Mouse (Mus musculus) heart, embryonic 13.5 days (tissue): Measurements from ENCODE around the gene Gapdhs. TPM values are rescaled to one million over a fixed set of nuclear protein-coding genes. Genes with fewer than 3 reads are reported as not detected.

ENCODE experiments used
- ATAC-seq: fragments of 200-750 bp; cut with Nextera tagmentation; 2 replicates; pipeline ENCODE4 v1.8.0; 2017; ENCODE audit warnings: moderate TSS enrichment; ENCODE audit not compliant: insufficient number of reproducible peaks, low FRiP score, low TSS enrichment; ENCODE audit errors: extremely low read depth
- H3K27ac ChIP-seq: fragments of 300-500 bp; sonication (generic); replicated peaks from 2 replicates; pipeline ENCODE4 v1.5.1; 2015; ENCODE audit warnings: moderate library complexity, mild to moderate bottlenecking, inconsistent platforms
- H3K27me3 ChIP-seq: fragments of 300-500 bp; sonication (generic); replicated peaks from 2 replicates; pipeline ENCODE4 v1.6.1; 2015; ENCODE audit warnings: mild to moderate bottlenecking, inconsistent platforms
- H3K36me3 ChIP-seq: fragments of 300-500 bp; sonication (generic); 2 replicates; pipeline ENCODE4 v1.6.1; 2015; ENCODE audit warnings: mild to moderate bottlenecking, inconsistent platforms
- H3K4me1 ChIP-seq: fragments of 300-500 bp; sonication (generic); 2 replicates; pipeline ENCODE4 v1.6.1; 2015; ENCODE audit warnings: inconsistent platforms
- H3K4me2 ChIP-seq: fragments of 300-500 bp; sonication (generic); 2 replicates; pipeline ENCODE4 v1.6.1; 2015; ENCODE audit warnings: inconsistent platforms, mild to moderate bottlenecking, moderate library complexity
- H3K4me3 ChIP-seq: fragments of 300-500 bp; sonication (generic); 2 replicates; pipeline ENCODE4 v1.5.1; 2015; ENCODE audit warnings: moderate library complexity, mild to moderate bottlenecking, inconsistent platforms
- H3K9ac ChIP-seq: fragments of 300-500 bp; sonication (generic); 2 replicates; pipeline ENCODE4 v1.6.1; 2015; ENCODE audit warnings: inconsistent platforms, mild to moderate bottlenecking, moderate library complexity
- H3K9me3 ChIP-seq: fragments of 300-500 bp; sonication (generic); 2 replicates; pipeline ENCODE4 v1.6.1; 2016; ENCODE audit warnings: inconsistent platforms
- WGBS: fragments of 180-500 bp; shearing (Covaris S2); methylation state at CpG from one replicate; pipeline ENCODE4 v1.1.7; 2015; ENCODE audit warnings: mixed read lengths; 5-methylcytosine and 5-hydroxymethylcytosine counted together
- polyA plus RNA-seq: library from polyadenylated mRNA; unstranded; fragments of >200 nt; fragmentation: Nextera tagmentation; extraction: Ambion mirVana; gene quantifications from 2 replicates; pipeline ENCODE4 v1.2.1, GENCODE M21; 2015

Gapdhs gene
- polyA plus RNA-seq, 1 experiment from 2014 or later, result 0.64 TPM

DNA sequence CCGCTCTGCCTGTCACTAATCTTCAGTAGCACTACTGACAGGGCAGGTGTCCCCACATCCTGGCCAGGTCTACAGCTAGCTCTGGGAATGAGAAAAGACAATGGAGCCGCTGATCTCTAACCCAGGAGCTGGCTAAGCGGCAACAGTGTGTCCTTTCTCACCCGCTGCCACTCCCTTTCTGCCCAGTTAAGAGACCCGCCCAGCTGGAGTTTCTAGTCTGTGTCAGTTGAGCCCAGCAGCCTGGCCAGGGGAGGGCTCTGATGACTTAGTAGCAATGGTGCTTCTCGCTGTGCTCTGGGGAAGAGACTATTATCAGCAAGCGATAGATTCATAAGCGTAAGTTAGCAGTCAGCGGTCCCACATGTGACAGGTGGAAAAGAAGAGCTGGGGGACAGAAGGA is 25.8 kb upstream of the Gapdhs start:
- no peaks in the 10 kb centered on the region for H3K36me3 ChIP-seq
- H3K9me3 ChIP-seq, result peaks cover 5% of the 10 kb centered on the region; the same call in 1 of the 2 replicates
- no peak overlapping the region for H3K4me2 ChIP-seq
- H3K4me3 ChIP-seq, result no peak overlapping the region
- no peak overlapping the region for H3K27ac ChIP-seq
- peaks cover 27% of the 10 kb centered on the region; the same call in 1 of the 2 replicates for H3K27me3 ChIP-seq
- peak overlapping the region; percentile 12; the same call in 1 of the 2 replicates for H3K9ac ChIP-seq
- ATAC-seq, result no peak
- H3K4me1 ChIP-seq, result peaks cover 5% of the 10 kb centered on the region; the same call in 1 of the 2 replicates
- 30% methylated on average over 9 of the region's 9 CpGs for WGBS

- H3K36me3 ChIP-seq, result no peaks in the 10 kb centered on the region
- ATAC-seq, result no peak
- peaks cover 39% of the 10 kb centered on the region; the same call in 1 of the 2 replicates for H3K27me3 ChIP-seq
- peaks cover 9% of the 10 kb centered on the region for H3K4me1 ChIP-seq
- peaks cover 2% of the 10 kb centered on the region; the same call in 1 of the 2 replicates for H3K9me3 ChIP-seq
- no peak overlapping the region for H3K4me2 ChIP-seq
- no peak overlapping the region for H3K27ac ChIP-seq
- no peak overlapping the region for H3K4me3 ChIP-seq
- 81% methylated on average over 4 of the region's 4 CpGs for WGBS
- H3K9ac ChIP-seq, result no peak overlapping the region
Observed at GRCm38 (mm10) chr7:30766408-30766807, 22.9 kb upstream of the Gapdhs start.

GRCm38 (mm10) chr7:30765173-30765572 is 21.7 kb upstream of the Gapdhs start:
- Histone ChIP-seq H3K36me3 (no peaks in the 10 kb centered on the region), H3K4me2 (peak overlapping the region; percentile 37), H3K27ac (no peak overlapping the region), H3K9me3 (no peaks in the 10 kb centered on the region), H3K27me3 (peaks cover 39% of the 10 kb centered on the region; the same call in 1 of the 2 replicates), H3K4me3 (no peak overlapping the region), H3K4me1 (peaks cover 17% of the 10 kb centered on the region), H3K9ac (no peak overlapping the region)
- 41% methylated on average over 11 of the region's 11 CpGs for WGBS
- ATAC-seq, result no peak

DNA sequence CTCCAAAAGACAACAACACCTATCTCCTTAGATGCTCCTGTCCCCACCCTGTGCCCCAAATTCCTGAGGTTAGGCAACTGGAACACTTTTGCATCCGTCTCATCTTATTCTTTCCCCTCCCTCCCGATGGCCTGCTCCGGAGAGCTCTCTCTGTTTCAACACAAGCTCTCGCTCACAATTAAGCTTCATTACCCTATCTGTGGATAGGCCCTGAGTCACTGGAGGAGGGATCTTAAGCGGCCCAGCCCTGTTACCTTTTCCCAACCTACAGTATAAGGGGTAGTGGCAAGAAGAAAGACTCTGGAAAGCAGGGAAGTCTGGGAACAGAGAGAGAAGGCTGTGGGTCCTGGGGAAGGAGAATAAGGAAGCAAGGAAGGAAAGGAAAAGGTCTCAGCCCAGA is 20.0 kb upstream of the Gapdhs start, which contains the start of gene Dmkn:
Gene Dmkn, plus strand, starts transcription at position 301 of the 400 bp plus-strand sequence.
- Histone ChIP-seq H3K9me3 (no peaks in the 10 kb centered on the region), H3K4me3 (no peak within 1 kb of the TSS), H3K27me3 (peaks cover 27% of the 10 kb centered on the region; the same call in 1 of the 2 replicates), H3K4me2 (no peak within 1 kb of the TSS), H3K36me3 (no peaks in the 10 kb centered on the region), H3K27ac (no peak within 1 kb of the TSS), H3K9ac (no peak within 1 kb of the TSS), H3K4me1 (peaks cover 21% of the 10 kb centered on the region)
- WGBS, result 53% methylated on average over 5 of the region's 5 CpGs
- ATAC-seq, result no peak

DNA sequence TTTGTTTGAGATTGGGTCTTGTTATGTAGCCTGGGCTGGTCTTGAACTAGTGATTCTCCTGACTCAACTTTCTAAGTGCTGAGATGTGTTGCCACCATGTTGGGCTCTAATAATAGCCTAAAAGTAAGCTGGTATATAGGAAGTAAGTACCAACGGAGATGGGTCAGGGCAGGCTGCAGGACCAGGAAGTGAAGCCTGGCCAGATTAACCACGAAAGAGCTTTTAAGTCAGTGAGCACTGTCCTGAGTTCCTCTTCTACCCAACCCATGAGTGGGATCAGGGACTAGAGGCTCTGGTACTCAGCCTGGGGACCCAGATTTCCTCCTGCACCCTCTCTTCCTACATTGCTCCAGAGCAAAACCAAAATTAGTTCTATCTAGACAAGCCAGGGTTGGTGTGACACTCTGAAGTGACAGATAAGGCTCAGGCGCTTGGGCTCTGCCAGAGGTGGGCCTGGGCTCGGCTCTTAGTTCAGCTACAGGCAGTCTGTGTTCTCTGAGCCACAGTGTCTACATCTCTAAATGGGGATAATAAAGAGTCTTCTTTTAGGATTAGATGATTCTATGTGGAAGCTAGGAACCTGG is 18.4 kb upstream of the Gapdhs start:
- no peak overlapping the region for H3K9ac ChIP-seq
- peaks cover 21% of the 10 kb centered on the region for H3K4me1 ChIP-seq
- no peak overlapping the region for H3K27ac ChIP-seq
- H3K36me3 ChIP-seq, result no peaks in the 10 kb centered on the region
- no peaks in the 10 kb centered on the region for H3K9me3 ChIP-seq
- peaks cover 27% of the 10 kb centered on the region; the same call in 1 of the 2 replicates for H3K27me3 ChIP-seq
- WGBS, result 28% methylated on average over 4 of the region's 4 CpGs
- no peak overlapping the region for H3K4me3 ChIP-seq
- no peak overlapping the region for H3K4me2 ChIP-seq
- no peak for ATAC-seq

- Histone ChIP-seq H3K4me2 (no peak overlapping the region), H3K27ac (no peak overlapping the region), H3K9ac (no peak overlapping the region), H3K27me3 (peaks cover 10% of the 10 kb centered on the region; the same call in 1 of the 2 replicates), H3K36me3 (peaks cover 20% of the 10 kb centered on the region), H3K4me3 (no peak overlapping the region), H3K9me3 (peaks cover 11% of the 10 kb centered on the region), H3K4me1 (peaks cover 21% of the 10 kb centered on the region)
- no peak for ATAC-seq
- WGBS, result 29% methylated on average over 4 of the region's 4 CpGs
Observed at GRCm38 (mm10) chr7:30758853-30759252, 15.4 kb upstream of the Gapdhs start.

DNA sequence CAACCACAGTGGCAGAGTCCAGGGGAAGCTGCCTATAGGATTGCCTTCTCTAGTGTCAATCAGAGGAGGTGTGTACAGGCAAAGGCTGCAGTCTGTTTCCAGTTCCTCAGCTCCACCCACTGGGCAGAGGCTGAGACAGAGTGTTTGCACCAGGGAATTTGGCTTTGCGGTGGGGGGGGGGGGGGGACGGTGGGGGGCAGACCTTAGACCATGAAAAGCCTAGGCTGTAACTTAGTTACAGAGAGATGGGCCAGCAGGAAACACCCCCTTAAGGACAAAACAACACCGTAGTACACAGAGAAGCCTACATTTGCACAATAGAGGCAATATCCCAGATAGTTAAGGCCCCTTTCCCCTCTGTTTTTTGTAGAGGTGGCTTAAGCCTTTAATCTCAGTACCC is 13.5 kb upstream of the Gapdhs start:
- no peak for ATAC-seq
- H3K4me3 ChIP-seq, result no peak overlapping the region
- H3K4me1 ChIP-seq, result peaks cover 19% of the 10 kb centered on the region
- 62% methylated on average over 3 of the region's 3 CpGs for WGBS
- H3K36me3 ChIP-seq, result peaks cover 20% of the 10 kb centered on the region
- peaks cover 11% of the 10 kb centered on the region for H3K9me3 ChIP-seq
- H3K27me3 ChIP-seq, result no peaks in the 10 kb centered on the region
- no peak overlapping the region for H3K27ac ChIP-seq
- H3K9ac ChIP-seq, result no peak overlapping the region
- H3K4me2 ChIP-seq, result no peak overlapping the region

- Histone ChIP-seq H3K36me3 (peaks cover 17% of the 10 kb centered on the region), H3K9me3 (peaks cover 11% of the 10 kb centered on the region), H3K27ac (no peak within 1 kb of the TSS), H3K27me3 (no peaks in the 10 kb centered on the region), H3K9ac (no peak within 1 kb of the TSS), H3K4me1 (0 out of 2 replicates have a peak, but pooled peaks cover 3% of the 10 kb centered on the region), H3K4me3 (no peak within 1 kb of the TSS), H3K4me2 (no peak within 1 kb of the TSS)
- 39% methylated on average over 5 of the region's 5 CpGs for WGBS
- no peak for ATAC-seq
Observed at GRCm38 (mm10) chr7:30751086-30751669, 7.7 kb upstream of the Gapdhs start, which contains the start of gene Sbsn. Gene Sbsn, plus strand, starts transcription at chr7:30751471.

DNA sequence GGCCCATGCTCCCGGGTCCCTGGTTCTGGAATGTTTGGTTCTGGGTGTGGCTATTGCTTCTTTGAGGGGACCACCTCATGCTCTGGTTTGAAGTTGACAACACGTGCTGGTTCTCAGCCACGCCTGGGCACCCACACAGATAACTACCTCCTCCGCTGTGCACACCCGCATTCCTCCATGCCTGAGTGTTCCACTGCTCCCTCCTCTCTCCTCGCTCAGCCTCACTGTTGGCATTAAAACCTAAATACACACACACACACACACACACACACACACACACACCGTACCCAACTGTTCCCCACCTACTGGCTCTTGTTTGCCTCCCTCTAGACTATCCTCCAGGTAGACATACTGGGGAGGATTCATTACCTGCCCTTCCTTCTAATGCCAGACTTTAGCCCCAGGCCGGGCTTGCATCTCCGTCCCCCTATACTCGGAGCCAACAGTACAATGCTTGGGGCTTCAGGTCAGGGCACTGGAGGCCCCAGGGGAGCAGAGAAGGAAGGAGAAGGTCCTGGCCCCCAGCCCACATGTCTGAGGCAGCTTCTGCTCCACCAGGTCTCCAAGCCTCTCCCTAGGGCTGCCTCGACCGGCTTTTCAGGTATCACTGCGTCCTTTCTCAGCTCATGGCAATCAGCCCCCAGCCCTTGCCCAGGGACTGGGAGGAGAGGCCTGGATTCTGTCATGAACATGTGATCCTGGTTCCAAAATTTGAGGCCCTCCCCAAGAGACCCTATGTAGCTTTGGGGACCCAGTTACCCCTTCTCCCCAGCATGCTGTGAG is 6.5 kb upstream of the Gapdhs start:
- Histone ChIP-seq H3K27ac (no peak overlapping the region), H3K9ac (no peak overlapping the region), H3K4me2 (no peak overlapping the region), H3K4me1 (0 out of 2 replicates have a peak, but pooled peaks cover 3% of the 10 kb centered on the region), H3K9me3 (peaks cover 9% of the 10 kb centered on the region), H3K27me3 (no peaks in the 10 kb centered on the region), H3K4me3 (no peak overlapping the region), H3K36me3 (peaks cover 5% of the 10 kb centered on the region)
- no peak for ATAC-seq
- WGBS, result 63% methylated on average over 13 of the region's 13 CpGs

- no peak overlapping the region for H3K9ac ChIP-seq
- H3K4me2 ChIP-seq, result no peak overlapping the region
- ATAC-seq, result no peak
- H3K9me3 ChIP-seq, result no peaks in the 10 kb centered on the region
- H3K27me3 ChIP-seq, result no peaks in the 10 kb centered on the region
- H3K4me3 ChIP-seq, result no peak overlapping the region
- 80% methylated on average over 7 of the region's 7 CpGs for WGBS
- H3K36me3 ChIP-seq, result no peaks in the 10 kb centered on the region
- H3K27ac ChIP-seq, result no peak overlapping the region
- H3K4me1 ChIP-seq, result peaks cover 12% of the 10 kb centered on the region
Observed at GRCm38 (mm10) chr7:30747525-30748204, 4.2 kb upstream of the Gapdhs start.
